Mouse (Mus musculus) thymus, postnatal 0 days (tissue): ENCODE measurements around the gene Nptxr. TPM values are rescaled to one million over a fixed set of nuclear protein-coding genes. Genes with fewer than 3 reads are reported as not detected.
A peak's percentile ranks its signal among the peaks of the same experiment; 100 is the strongest.

ENCODE experiments used
- DNase-seq: peaks from one replicate; pipeline ENCODE4 v3.0.0-alpha.2; 2015; ENCODE audit warnings: low spot score
- polyA plus RNA-seq: library from polyadenylated mRNA; unstranded; fragments of >200 nt; fragmentation: Nextera tagmentation; extraction: Ambion mirVana; gene quantifications from 2 replicates; pipeline ENCODE4 v1.2.1, GENCODE M21; 2015

The Nptxr gene
- polyA plus RNA-seq, 1 experiment from 2014 or later, result 2.3 TPM

DNA sequence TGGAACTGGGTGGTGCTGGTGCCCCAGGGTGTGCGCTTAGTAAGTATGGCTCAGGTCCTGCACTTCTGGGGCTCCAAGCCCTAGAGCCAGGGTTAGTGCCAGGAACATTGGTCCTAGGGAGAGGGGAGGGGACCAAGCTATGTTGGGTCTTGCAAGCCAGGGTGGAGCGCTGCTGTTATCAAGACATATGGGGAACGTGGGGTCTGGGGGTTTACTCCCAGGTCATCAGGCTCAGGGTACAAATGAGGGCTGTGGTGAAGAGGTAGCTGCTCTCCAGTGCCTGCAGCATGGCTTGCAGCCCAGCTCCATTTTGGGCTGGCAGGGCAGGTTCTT lies 51.2 kb downstream of the Nptxr start:
- DNase-seq, result no peak

- peak; percentile 75 for DNase-seq
Measured at GRCm38 (mm10) chr15:79752742-79753419, 51.7 kb downstream of the Nptxr start.

DNA sequence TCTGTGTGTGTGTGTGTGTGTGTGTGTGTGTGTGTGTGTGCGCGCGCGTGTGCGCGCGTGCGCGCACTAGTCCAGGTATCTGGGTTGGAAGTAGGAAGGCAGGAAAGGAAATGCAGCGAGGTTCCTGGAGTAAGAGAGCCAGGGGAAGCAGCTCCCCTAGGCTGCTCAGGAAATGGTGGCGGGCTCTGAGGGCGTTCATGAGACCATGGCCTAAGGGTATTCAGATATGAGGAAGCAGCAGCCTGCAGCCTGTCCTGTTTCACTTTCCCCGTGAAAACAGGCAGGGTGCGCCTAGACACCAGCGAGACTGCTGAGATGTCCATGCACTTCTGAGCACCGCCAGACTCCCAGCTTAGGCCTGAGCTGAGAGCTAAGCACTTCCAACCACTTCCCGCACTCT lies 52.8 kb downstream of the Nptxr start:
- DNase-seq, result no peak

DNA sequence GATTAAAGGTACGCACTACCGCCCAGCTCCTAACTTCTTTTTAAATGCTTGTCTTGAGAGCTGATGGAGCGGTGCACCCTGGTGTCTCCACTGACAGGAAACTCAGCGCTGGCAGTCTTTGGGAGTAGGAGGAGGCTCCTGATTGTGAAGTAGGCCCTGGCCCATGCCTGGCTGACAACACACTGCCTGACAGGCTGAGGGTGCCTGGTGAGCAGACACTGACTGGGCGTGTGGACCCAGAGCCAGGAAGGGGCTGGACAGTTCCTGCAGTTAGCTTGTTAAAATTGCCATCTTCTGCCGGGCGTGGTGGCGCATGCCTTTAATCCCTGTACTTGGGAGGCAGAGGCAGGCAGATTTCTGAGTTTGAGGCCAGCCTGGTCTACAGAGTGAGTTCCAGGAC lies 54.3 kb downstream of the Nptxr start:
- DNase-seq, result no peak

DNA sequence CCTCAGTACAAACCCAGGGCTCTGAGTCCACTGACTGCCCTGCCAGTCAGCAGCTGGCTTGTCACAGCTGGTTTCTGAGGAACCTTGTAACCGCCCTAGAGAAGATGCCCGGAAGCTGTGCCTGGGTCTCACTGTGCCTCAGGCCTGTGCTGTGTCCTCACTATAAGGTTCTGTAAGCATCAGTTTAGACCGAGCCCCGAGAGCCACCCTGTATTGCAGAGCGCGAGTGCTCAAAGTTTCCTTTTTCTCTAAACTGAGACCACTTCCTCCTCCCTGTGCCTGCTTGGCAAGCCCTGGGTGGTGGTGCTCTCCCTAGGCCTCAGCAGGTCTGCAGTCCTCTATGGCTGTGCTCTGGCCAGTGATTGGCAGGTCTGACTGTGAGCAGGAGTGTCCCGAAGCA lies 55.4 kb downstream of the Nptxr start:
- DNase-seq, result no peak

GRCm38 (mm10) chr15:79747998-79748397 lies 56.6 kb downstream of the Nptxr start:
- DNase-seq, result peak; percentile 42

DNA sequence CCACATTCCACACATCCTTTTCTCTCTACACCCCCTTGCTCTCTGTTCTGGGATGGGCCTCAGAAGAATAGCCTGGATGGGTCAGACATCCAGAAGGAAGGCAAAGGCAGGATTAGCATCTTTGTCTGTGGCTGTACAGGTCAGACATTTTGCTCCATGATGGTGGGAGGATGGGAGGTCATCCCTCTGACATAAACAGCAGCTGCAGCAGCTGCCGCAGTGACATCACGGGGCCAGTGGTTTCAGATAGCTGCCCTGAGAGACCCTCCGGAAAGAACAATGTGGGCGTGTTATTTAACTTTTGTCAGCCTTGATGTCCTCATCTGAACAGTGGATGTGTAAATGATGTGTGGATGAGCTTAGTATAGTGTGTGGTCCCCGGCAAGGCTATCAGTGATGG lies 58.7 kb downstream of the Nptxr start:
- DNase-seq, result no peak

DNA sequence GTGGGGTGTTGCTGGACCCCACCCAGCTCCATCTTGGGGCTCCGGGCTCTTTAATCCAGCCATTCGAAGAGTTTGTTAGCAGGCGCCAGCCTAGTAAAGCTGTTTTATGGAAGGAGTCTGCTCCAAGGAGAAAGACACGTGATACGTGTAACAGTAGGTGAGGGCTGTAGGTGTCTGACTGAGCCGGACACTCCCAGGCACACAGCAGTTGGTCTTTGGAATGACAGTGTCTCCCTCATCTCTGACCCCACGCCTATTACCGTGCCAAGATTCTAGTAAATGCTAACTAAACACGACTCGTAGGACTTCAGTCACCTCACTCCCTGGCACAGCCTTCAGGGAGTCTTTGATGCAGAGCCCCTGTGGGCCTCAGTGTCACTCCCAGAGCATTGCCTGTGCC lies 59.3 kb downstream of the Nptxr start:
- no peak for DNase-seq

GRCm38 (mm10) chr15:79744742-79745141 lies 59.8 kb downstream of the Nptxr start:
- no peak for DNase-seq

DNA sequence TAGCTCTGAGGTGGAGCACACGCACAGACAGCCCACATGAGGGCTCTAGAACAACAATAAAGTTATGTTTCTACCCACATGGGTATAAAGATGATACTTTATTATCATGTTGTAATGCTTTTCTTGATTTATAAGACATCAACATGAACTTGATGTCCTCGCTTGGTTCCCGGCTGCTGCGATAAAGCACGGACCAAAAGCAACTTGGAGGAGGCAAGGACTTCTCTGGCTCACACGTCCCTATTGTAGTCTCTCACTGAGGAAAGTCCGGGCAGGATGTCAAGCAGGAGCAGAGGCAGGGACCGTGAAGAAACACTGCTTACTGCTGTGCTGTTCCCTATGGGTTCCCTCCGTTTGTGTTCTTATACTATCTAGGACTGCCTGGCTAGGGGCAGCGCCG lies 60.6 kb downstream of the Nptxr start:
- no peak for DNase-seq

DNA sequence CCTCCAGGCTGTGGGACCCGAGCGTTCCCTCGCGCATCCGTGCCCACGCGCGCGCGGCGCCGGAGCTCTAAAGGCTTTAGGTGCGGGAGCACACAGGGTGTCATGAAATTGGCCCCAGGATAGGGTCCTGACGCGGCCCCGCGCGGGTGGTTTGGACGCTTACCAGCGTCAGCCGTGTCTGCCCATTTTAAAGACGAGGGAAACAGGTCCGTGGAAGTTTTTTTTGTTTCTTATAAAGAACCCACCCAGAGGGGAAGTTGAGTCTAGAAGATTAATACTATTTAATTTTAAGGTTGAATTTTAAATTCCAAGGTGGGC lies 61.9 kb downstream of the Nptxr start:
- no peak for DNase-seq

- DNase-seq, result peak; percentile 92
Measured at GRCm38 (mm10) chr15:79741921-79742705, 62.5 kb downstream of the Nptxr start, which contains the start of gene Sun2. Sun2 (minus strand) TSS chr15:79742536.

DNA sequence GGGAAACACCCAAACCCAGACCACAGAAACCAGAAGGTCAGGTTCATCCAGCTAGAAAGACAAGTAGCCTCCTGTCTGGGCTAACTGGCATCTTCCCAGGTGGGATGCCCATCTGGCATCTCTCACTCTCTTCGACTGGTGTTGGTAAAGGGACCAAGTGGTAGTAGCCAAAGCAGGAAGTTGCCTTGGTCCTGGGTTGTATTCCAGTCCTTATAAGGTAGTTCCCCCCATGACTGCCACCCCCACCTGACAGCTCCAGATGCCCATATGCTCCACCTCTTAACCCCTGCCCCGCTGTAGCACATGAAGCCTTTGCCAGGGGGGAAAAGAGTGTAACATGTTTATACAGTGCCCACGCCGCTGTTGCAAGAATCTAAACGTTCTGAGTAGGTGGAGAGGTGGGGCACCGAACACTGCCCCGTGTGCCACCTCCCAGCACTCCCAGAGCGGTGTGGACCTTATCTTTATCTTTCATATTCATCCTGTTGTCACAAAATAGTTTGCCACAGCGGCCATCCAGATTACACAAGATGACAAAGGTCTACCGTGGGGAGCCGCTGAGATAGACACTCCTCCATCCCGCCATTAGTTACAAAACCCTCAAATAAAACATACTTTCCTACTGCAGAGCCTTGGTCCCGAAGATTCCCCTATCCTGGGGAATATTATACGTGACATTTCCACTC lies 63.2 kb downstream of the Nptxr start:
- DNase-seq, result peak; percentile 79

DNA sequence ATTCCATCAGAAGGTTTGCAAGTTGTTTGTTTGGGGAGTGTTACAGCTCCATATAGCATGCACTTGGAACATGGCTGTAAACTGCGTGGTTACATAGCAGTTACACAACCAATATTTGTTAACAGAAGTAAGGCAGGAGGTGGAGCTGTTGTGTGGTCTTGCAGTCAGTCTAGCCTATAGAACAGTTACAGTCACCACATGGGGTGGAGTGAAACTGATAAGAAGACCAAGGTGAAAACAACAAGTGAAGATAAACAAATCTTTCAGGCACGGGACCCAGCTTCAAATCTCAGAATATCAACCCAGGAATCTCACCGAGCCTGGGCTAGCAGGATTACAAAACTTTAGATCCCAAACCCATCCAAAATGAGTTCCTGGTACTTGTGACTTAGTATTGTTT lies 63.8 kb downstream of the Nptxr start:
- DNase-seq, result no peak

Other genes with a start within 250 kb of the Nptxr start
- 3.2 and 4.2 TPM in 2 replicates for gene Dmc1, start 199.7 kb downstream of the Nptxr start, polyA plus RNA-seq
- gene Fam227a, start 145.8 kb downstream of the Nptxr start, polyA plus RNA-seq, result 0.39 and 0.48 TPM in 2 replicates
- 57.0 and 57.5 TPM in 2 replicates for gene Cby1, start 145.6 kb downstream of the Nptxr start, polyA plus RNA-seq
- gene Tomm22, start 133.9 kb downstream of the Nptxr start, polyA plus RNA-seq, result 280 and 287 TPM in 2 replicates
- gene Josd1, start 116.8 kb downstream of the Nptxr start, polyA plus RNA-seq, result 15.5 and 16.3 TPM in 2 replicates
- gene Gtpbp1, start 113.9 kb downstream of the Nptxr start, polyA plus RNA-seq, result 38.7 and 41.3 TPM in 2 replicates
- gene Sun2, start 62.2 kb downstream of the Nptxr start, polyA plus RNA-seq, result 12.4 and 18.4 TPM in 2 replicates
- 39.6 and 42.7 TPM in 2 replicates for gene Dnal4, start 26.9 kb downstream of the Nptxr start, polyA plus RNA-seq
- not detected in 2 replicates for gene Npcd, start 29.5 kb upstream of the Nptxr start, polyA plus RNA-seq
- 54.9 and 55.9 TPM in 2 replicates for gene Cbx6, start 29.9 kb upstream of the Nptxr start, polyA plus RNA-seq
- 149 and 159 TPM in 2 replicates for gene Apobec3, start 86.9 kb upstream of the Nptxr start, polyA plus RNA-seq
- 8.3 and 10.1 TPM in 2 replicates for gene Cbx7, start 166.4 kb upstream of the Nptxr start, polyA plus RNA-seq
- gene Pdgfb, start 210.2 kb upstream of the Nptxr start, polyA plus RNA-seq, result 2.2 and 2.7 TPM in 2 replicates